Mouse (Mus musculus): ENCODE data around the gene Atg4b.

Atg4b gene

DNA sequence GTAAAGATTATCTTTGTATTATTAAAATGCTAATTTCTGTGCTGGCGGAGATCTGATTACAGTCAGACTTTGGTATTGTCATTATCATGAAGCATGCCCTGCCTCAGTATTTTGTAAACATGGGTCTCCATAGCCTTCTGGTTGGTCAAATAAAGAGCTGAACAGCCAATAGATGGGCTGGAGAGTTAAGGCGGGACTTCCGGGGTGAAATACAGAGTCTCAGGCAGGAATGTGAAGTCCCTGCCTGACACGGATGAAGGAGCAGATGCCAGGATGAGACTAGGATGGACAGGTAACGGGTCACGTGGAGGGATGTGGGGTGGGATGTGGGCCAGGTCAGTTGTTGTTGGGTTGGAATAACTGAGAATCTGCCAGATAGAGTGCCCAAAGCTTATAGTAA, at the start of gene Atg4b:
TSS of gene Atg4b (plus strand) at position 211 of the 400 bp plus-strand sequence.
- DNase-seq (ENCODE audit: low read depth, low spot score) = no peak

GRCm38 (mm10) chr1:93702106-93702505, 49.2 kb upstream of the Atg4b start:
- DNase-seq (ENCODE audit: low read depth, low spot score) = no peak

- DNase-seq (ENCODE audit: low read depth, low spot score) = no peak
Measured at GRCm38 (mm10) chr1:93703472-93704048, 47.7 kb upstream of the Atg4b start.

- DNase-seq (ENCODE audit: low read depth, low spot score) = no peak
Measured at GRCm38 (mm10) chr1:93704341-93704740, 47.0 kb upstream of the Atg4b start.

- DNase-seq (ENCODE audit: low read depth, low spot score) = peak; percentile 61
Measured at GRCm38 (mm10) chr1:93705389-93705788, 45.9 kb upstream of the Atg4b start.

GRCm38 (mm10) chr1:93716166-93716565, 35.1 kb upstream of the Atg4b start:
- DNase-seq (ENCODE audit: low read depth, low spot score) = no peak

DNA sequence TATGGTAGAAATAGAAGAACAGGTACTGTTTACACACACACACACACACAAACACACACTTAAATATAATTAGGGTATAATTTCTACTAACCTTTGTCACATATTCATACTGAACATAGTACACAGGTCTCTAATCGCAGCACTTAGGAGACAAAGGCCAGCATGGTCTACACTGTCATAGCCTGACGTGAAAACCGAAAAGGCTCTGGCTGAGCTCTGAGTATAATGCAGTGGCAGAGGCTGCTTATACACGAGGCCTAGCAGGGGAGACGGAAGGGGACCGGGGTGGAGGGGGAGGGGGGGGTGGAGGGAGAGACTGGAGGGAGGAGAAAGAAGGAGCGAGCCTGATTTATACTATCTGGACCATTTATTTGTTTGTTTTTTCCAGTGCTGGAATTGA, 29.7 kb upstream of the Atg4b start:
- no peak for DNase-seq (ENCODE audit: low read depth, low spot score)

DNA sequence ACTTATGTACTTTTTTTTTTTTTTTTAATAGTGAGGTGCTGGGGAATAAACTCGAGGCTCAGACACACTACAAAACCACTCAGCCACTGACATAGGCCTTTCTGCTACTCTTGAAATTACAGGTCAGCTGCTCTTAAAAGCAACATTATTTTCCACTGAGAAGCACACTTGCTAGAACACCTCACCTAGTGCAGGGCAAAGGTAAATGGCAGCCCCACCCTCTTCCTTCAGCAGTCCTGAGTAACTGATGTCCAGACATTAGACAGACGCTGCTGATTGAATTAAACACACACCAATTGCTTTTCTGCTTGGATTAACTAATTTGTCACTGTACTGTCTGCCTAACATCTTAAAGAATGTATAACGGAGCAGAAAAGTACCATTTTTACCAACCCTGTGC, 26.7 kb upstream of the Atg4b start:
- DNase-seq (ENCODE audit: low read depth, low spot score) = no peak

GRCm38 (mm10) chr1:93725665-93726064, 25.6 kb upstream of the Atg4b start:
- DNase-seq (ENCODE audit: low read depth, low spot score) = no peak

GRCm38 (mm10) chr1:93726116-93726515, 25.2 kb upstream of the Atg4b start:
- no peak for DNase-seq (ENCODE audit: low read depth, low spot score)

DNA sequence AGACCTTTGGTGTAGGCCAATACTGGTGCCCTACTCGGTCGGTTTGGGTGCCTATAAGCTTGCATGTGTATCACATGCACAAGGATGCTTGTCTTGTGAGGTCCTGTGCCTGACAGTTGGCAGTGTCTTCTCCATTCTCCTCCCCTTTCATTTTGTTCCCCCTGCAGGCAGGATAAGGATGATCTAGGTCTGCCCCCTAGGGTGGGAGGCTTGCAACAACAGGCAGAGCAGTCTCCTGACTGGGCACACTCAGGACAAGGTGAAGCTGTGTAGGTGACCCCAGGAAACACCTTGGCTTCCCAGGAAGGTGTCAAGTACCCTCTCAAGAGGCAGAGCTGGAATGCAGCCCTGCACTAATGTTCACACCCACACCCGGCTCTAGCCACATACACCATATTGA, 24.3 kb upstream of the Atg4b start:
- DNase-seq (ENCODE audit: low read depth, low spot score) = no peak

DNA sequence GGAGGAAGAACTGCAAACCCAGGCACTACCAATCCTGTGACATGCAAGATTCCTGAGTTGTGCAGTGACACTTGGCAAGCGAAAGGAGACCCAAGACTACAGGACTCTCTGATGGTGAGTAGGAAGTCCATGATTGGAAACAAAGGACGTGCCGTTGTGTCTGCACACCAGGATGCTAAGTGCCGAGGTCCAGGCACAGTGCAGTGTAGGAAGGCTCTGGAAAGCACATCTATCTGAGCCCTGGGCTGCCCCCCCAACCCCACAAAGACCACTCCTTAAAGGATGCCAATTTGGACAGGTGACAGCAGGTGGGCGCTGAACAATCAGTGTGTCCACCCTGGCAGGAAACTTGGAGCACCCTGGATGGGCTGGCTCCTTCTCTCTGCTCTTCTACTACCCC, 20.2 kb upstream of the Atg4b start:
- DNase-seq (ENCODE audit: low read depth, low spot score) = no peak

DNA sequence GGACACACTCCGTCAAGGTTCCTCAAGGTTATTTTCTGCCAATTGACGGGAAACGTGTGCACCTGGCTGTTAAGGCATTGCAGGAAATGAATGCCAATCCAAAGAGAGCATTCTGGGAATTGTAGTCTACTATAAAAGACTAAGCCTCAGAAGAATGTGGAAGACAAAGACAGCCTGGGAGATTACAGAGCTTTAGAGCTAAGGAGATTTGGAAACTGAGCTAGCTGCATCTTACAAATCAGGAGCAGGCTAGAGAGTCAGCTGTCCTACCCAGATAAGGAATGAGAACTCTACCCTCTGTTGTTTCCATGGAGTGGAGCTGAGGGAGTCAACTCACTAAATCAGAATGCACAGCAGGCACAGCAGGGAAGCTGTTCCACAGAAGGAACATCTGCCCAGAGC, 19.4 kb upstream of the Atg4b start:
- no peak for DNase-seq (ENCODE audit: low read depth, low spot score)

DNA sequence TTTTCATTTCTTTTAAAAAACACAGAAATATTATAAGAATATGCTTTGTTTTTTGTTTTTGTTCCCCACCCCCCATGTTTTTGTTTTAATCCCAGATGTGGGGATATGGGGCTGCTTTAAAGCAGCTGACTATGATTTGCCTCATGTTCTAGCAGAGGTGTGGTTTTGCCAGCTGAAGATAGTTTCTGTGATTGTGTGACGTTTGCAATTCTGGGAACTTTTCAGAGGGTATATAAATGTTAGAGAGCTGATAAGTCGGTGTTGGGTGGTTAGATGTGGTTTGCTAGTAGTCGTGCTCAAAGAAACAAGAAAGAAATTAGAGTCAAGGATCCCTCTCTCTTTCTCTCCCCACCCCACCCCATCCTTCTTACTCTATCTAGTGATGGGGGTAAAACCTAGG, 15.4 kb upstream of the Atg4b start:
- no peak for DNase-seq (ENCODE audit: low read depth, low spot score)

DNA sequence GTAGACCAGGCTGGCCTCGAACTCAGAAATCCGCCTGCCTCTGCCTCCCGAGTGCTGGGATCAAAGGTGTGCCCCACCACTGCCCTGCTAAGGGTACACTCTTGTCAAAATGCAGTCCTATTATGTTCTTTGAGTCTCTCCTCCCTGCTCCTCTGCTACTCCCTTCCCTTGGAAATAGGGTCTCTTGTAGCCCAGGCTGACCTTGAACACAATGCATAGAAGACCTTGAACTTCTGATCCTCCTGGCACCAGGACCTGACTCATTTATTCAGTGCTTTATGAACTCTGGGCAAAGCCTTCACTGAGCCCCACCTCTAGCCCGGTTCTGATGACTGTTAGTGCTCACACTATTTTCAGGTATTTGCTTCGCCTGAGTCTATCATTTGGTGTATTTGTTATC, 13.6 kb upstream of the Atg4b start:
- DNase-seq (ENCODE audit: low read depth, low spot score) = no peak

DNA sequence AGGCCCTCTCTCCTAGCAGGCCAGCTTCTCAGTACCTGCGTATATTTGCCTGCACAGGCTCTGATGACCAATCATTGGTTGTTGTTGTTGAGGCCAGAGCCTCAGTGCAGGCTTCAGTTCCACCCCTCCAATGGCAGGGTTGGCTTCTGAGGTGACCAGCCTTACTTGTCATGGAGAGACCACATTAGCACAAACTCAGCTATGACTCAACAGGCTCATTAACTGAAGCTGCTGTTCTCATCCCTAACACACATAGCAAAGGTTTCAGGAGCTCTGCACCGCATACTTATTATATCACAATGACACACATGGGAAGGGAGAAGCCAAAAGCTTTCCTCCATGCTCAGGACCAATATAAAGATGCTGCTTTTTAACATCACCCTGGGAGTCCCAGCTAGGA, 10.6 kb upstream of the Atg4b start:
- DNase-seq (ENCODE audit: low read depth, low spot score) = no peak

DNA sequence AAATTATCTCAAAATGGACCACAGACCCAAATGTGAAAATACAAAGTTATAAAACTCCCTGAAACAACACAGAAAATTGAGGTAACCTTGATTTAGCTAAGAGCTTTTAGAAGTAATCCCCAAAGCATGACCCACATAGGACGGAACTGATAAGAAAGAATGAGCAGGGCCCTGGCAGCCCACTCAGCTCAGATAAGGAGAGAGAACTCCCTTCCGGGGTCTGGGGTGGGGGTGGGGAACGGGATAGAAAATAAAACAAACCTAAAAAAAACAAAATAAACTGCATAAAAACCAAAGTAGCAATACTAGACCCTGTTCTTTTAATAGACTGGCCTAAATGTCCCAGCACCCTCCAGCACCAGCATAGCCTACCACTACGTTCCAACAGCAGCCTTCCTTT, 9.3 kb upstream of the Atg4b start:
- no peak for DNase-seq (ENCODE audit: low read depth, low spot score)

DNA sequence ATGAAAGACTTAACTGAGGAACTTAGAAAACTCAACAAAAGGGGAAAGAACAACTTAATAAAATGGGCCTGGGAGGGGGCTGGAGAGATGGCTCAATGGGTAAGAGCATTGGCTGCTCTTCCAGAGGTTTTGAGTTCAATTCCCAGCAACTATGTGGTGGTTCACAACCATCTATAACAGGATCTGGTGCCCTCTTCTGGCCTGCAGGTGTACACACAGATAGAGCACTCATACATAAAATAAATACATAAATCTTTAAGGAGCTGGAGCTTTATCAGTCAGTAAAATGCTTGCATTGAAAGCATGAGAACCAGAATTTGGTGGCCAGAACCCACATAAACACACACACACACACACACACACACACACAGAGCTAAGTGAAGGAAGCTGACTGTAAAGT, 8.4 kb upstream of the Atg4b start:
- no peak for DNase-seq (ENCODE audit: low read depth, low spot score)

GRCm38 (mm10) chr1:93746179-93746578, 5.1 kb upstream of the Atg4b start:
- DNase-seq (ENCODE audit: low read depth, low spot score) = no peak

DNA sequence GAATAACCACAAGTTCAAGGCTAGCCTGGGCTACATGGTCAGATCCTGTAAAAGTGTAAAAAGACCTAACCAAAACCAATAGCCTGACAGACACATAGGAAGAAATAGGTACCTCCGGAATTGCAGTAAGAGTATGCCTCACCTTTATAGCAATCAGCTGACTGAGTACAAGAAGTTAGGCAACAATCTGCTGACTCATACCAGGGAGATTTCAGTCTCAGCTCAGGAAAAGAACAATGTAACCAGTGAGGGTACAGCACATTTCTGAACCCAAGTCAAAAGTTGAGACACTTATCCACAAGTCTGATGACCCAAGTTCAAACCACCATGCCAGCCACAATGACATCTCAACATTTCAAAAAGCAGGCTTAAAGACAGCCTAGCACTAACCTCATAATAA, 2.8 kb upstream of the Atg4b start:
- DNase-seq (ENCODE audit: low read depth, low spot score) = no peak

DNA sequence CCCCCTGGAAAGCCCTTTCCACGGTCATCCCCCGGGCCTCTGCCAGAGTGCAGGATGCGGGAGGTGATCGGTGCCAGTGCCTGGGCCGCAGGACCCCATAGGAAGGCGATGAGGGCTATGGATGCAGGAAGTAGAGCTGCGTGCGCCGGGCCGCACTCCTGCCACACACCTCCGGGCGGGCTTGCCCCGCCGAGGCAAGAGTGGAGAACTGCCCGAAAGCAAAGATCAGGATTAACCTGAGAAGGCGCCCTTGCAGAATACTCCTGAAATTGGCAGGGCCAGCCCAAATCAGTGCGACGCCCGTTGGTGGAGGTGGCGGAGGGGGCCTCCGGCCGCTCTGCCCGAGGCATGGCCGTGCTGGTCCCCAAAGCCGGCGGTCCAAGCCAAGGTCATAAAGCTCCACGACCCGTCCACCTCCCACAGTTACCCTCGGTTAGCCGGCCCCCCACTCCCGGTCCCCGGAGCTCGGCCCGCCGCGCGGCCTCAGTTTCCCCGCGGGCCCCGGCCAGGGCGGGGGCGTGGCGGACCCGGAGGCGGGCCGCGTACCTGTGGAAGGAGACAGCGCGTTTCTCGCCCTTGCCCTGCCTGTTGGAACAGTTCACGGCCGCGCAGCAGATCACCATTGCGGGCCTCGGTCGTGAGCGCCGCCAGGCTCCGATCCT, 2.7 kb downstream of the Atg4b start:
- no peak for DNase-seq (ENCODE audit: low read depth, low spot score)

DNA sequence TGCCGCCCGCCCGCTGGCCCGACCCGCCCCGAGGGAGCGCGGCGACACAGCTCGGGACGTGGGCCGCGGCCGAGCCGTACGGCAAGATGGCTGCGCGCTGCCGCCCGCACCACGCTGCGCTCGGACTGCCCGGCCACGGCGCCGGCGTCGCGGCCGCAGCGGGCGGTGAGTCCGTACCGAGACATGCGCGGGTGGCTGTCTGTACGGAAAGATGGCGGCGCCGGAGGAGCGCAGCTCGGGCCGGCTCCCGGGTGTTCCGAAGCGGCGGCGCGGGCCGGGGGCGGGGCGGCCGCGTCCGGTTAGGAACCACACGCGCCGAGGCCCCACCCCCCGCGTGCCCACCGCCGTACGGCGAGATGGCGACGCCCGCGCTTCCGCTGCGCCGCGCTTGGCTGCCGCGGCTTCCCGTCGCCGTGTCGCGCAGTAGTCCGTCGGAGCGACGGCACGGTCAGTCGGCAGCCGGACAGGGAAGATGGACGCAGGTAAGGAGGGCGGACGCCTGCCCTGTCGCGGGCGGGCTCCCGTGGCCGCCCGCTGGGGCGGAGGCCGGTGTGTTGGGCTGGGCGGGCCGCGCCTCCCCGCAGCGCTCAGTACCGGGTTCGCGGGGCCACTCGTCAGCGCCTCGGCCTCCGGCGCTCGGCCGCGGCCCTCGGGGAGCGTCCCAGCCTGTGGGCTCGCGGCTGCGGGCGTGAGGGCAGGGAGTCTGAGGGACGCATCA, 3.4 kb downstream of the Atg4b start, which contains the start of gene Thap4:
TSS of gene Thap4 (minus strand) at position 292 of the 718 bp plus-strand sequence.
- no peak for DNase-seq (ENCODE audit: low read depth, low spot score)

GRCm38 (mm10) chr1:93755291-93755610, 4.0 kb downstream of the Atg4b start:
- no peak for DNase-seq (ENCODE audit: low read depth, low spot score)
